Mouse (Mus musculus) small intestine, adult 2 months (tissue): ENCODE measurements around the gene Glt28d2.

Experiments
- CTCF ChIP-seq: fragments of 200-500 bp; IDR thresholded peaks from 2 replicates; pipeline ENCODE4 v1.5.1; 2012; ENCODE audit warnings: low read depth, mild to moderate bottlenecking, control low read depth, inconsistent platforms, low read length, moderate library complexity, mixed read lengths; ENCODE audit not compliant: insufficient replicate concordance, insufficient read length; ENCODE audit errors: extremely low read depth
- POLR2A ChIP-seq: fragments of 200-500 bp; IDR thresholded peaks from 2 replicates; pipeline ENCODE4 v1.6.1; 2012; ENCODE audit warnings: low read depth, mild to moderate bottlenecking, control low read depth, inconsistent platforms, low read length, moderate library complexity

GRCm38 (mm10) chr3:85827283-85827682 lies 60.0 kb downstream of the Glt28d2 start:
- TF ChIP-seq CTCF (no peak), POLR2A (no peak)
